10 mouse cellular contexts compared by ENCODE assay signal in genomic region chr2:27956751-27957150, GRCm38 (mm10).
A peak's percentile ranks its signal among the peaks of the same experiment; 100 is the strongest.
DNase-seq lines count a peak whose midpoint lies in the region; ATAC-seq and TF ChIP-seq lines count a peak whose summit lies in the region.
"Had no signal": no experiment of that assay in that cellular context is flagged by ENCODE, and none has a peak within 500 bp of the region (broad histone marks: within the 10 kb centered on the region; RNA-seq: fewer than 3 reads in every experiment).

No protein-coding gene starts in this region.

- no peaks in the 10 kb centered on the region for H3K79me2 ChIP-seq in heart, adult 2 months (replicated peaks; ENCODE audit: control insufficient read depth, insufficient read depth, low read length)

- H3K4me3 ChIP-seq in heart, adult 2 months, result no peak overlapping the region
- no peak overlapping the region for H3K4me3 ChIP-seq in lung, embryonic 15.5 days
- no peak overlapping the region for H3K4me3 ChIP-seq in lung, adult 2 months (replicated peaks; ENCODE audit: extremely low read depth, low read depth, low read length)
- no peak overlapping the region for H3K4me3 ChIP-seq in intestine, embryonic 14.5 days (ENCODE audit: low read depth, low read length)
- no peak overlapping the region for H3K4me3 ChIP-seq in small intestine, adult 2 months (ENCODE audit: low read depth, low read length)
- H3K4me3 ChIP-seq: limb, embryonic 15.5 days had no signal

- TF ChIP-seq POLR2A in heart, adult 2 months (IDR thresholded peaks at IDR 0.05; ENCODE audit: insufficient read depth, low read depth, low read length), result no peak
- no peak for TF ChIP-seq POLR2A in lung, adult 2 months (IDR thresholded peaks at IDR 0.05; ENCODE audit: borderline replicate concordance, extremely low read depth, low read depth, low read length)
- no peak for TF ChIP-seq POLR2A in small intestine, adult 2 months (IDR thresholded peaks at IDR 0.05; ENCODE audit: low read depth, low read length)

- TF ChIP-seq EP300 in heart, adult 2 months (IDR thresholded peaks at IDR 0.05; ENCODE audit: insufficient read depth, low read depth, low read length), result no peak

- H3K4me1 ChIP-seq in heart, adult 2 months (ENCODE audit: control insufficient read depth, insufficient read depth, low read length), result peaks cover 3% of the 10 kb centered on the region; the same call in 1 of the 2 replicates
- peaks cover 48% of the 10 kb centered on the region for H3K4me1 ChIP-seq in lung, embryonic 15.5 days
- peaks cover 2% of the 10 kb centered on the region; the same call in 1 of the 2 replicates for H3K4me1 ChIP-seq in lung, adult 2 months (ENCODE audit: control insufficient read depth, insufficient read depth, low read length)
- H3K4me1 ChIP-seq in intestine, embryonic 14.5 days (replicated peaks; ENCODE audit: control insufficient read depth, insufficient read depth, low read length), result peaks cover 43% of the 10 kb centered on the region
- peaks cover 6% of the 10 kb centered on the region; the same call in 1 of the 2 replicates for H3K4me1 ChIP-seq in small intestine, adult 2 months (ENCODE audit: control insufficient read depth, insufficient read depth, insufficient read length, low read length)

- H3K9me3 ChIP-seq in lung, embryonic 15.5 days, result no peaks in the 10 kb centered on the region
- H3K9me3 ChIP-seq in intestine, embryonic 14.5 days (ENCODE audit: control insufficient read depth, low read length), result no peaks in the 10 kb centered on the region
- H3K9me3 ChIP-seq: limb, embryonic 15.5 days had no signal

- ATAC-seq in lung, embryonic 15.5 days (ENCODE audit: borderline replicate concordance, extremely low read depth, low FRiP score, low TSS enrichment), result peak; percentile 46; the same call in 1 of the 2 replicates
- ATAC-seq in intestine, embryonic 14.5 days (replicated peaks; ENCODE audit: low FRiP score, low TSS enrichment, low read depth), result peak; percentile 35; the same call in 1 of the 2 replicates

- TF ChIP-seq CTCF in heart, adult 2 months (IDR thresholded peaks at IDR 0.05), result no peak
- no peak for TF ChIP-seq CTCF in lung, adult 2 months (IDR thresholded peaks at IDR 0.05; ENCODE audit: insufficient read depth, low read length)
- no peak for TF ChIP-seq CTCF in small intestine, adult 2 months (IDR thresholded peaks at IDR 0.05; ENCODE audit: extremely low read depth, insufficient read length, insufficient replicate concordance, low read depth, low read length)

- H3K36me3 ChIP-seq in heart, adult 2 months (ENCODE audit: control insufficient read depth, insufficient read depth, low read length), result no peaks in the 10 kb centered on the region
- peaks cover 21% of the 10 kb centered on the region for H3K36me3 ChIP-seq in lung, embryonic 15.5 days
- H3K36me3 ChIP-seq in intestine, embryonic 14.5 days (ENCODE audit: control insufficient read depth, insufficient read depth, low read length), result peaks cover 37% of the 10 kb centered on the region
- H3K36me3 ChIP-seq in small intestine, adult 2 months (ENCODE audit: control insufficient read depth, insufficient read depth, low read length), result no peaks in the 10 kb centered on the region

- H3K4me2 ChIP-seq in lung, embryonic 15.5 days, result no peak overlapping the region
- no peak overlapping the region for H3K4me2 ChIP-seq in intestine, embryonic 14.5 days (ENCODE audit: low read length)
- H3K4me2 ChIP-seq: limb, embryonic 15.5 days had no signal

- no peaks in the 10 kb centered on the region for H3K27me3 ChIP-seq in heart, adult 2 months (ENCODE audit: control insufficient read depth, insufficient read depth, low read length)
- H3K27me3 ChIP-seq in lung, embryonic 15.5 days, result no peaks in the 10 kb centered on the region
- H3K27me3 ChIP-seq in intestine, embryonic 14.5 days (replicated peaks; ENCODE audit: control insufficient read depth, insufficient read depth, low read length), result no peaks in the 10 kb centered on the region
- no peaks in the 10 kb centered on the region for H3K27me3 ChIP-seq in small intestine, adult 2 months (ENCODE audit: control insufficient read depth, insufficient read depth, low read length)
- H3K27me3 ChIP-seq: limb, embryonic 15.5 days had no signal

- intact Hi-C loops in heart, adult 2 months (cut with DNase I), result no loop called here

- DNase-seq in heart, adult 18-20 months, result peak; percentile 39 to 57
- DNase-seq in heart, adult 2 months, result no peak
- DNase-seq in lung, adult 2 months, result no peak
- peak; percentile 65 for DNase-seq in intestine, embryonic 14.5 days (ENCODE audit: low spot score)
- DNase-seq in layer of hippocampus, adult 9-10 months (ENCODE audit: low spot score), result no peak
- no peak for DNase-seq in ovary, postnatal 36 days (ENCODE audit: low spot score)
- DNase-seq: thymus, postnatal 36 days had no signal

- no peak overlapping the region for H3K9ac ChIP-seq in heart, adult 2 months (ENCODE audit: low read depth, low read length)
- H3K9ac ChIP-seq in lung, embryonic 15.5 days, result no peak overlapping the region
- H3K9ac ChIP-seq in intestine, embryonic 14.5 days (ENCODE audit: low read length), result no peak overlapping the region
- H3K9ac ChIP-seq: limb, embryonic 15.5 days had no signal

- H3K27ac ChIP-seq in heart, adult 2 months, result no peak overlapping the region
- peak overlapping the region; percentile 66 for H3K27ac ChIP-seq in lung, embryonic 15.5 days
- peak overlapping the region; percentile 86 for H3K27ac ChIP-seq in intestine, embryonic 14.5 days (ENCODE audit: low read depth)
- H3K27ac ChIP-seq in small intestine, adult 2 months (ENCODE audit: insufficient read depth, low read depth, low read length), result peak overlapping the region; percentile 62
- H3K27ac ChIP-seq: limb, embryonic 15.5 days had no signal

- WGBS in heart, adult 2 months, result 50% methylated on average over 7 of the region's 7 CpGs
- 52% methylated on average over 7 of the region's 7 CpGs for WGBS in lung, embryonic 15.5 days
- WGBS in lung, adult 2 months, result 65% methylated on average over 7 of the region's 7 CpGs
- 22% methylated on average over 7 of the region's 7 CpGs for WGBS in intestine, embryonic 14.5 days
- 78% methylated on average over 7 of the region's 7 CpGs for WGBS in small intestine, adult 2 months

Comparison
In these comparisons a context has a peak if more than half of its experiments do, and no peak if none do; other contexts are left out.
1. DNase-seq: peak in heart, adult 18-20 months (2 of 2) and intestine, embryonic 14.5 days (single experiment); none in heart, adult 2 months (0 of 2), lung, adult 2 months (single experiment), layer of hippocampus, adult 9-10 months (single experiment) and ovary, postnatal 36 days (single experiment).